Mouse (Mus musculus): ENCODE results near the gene Pcolce.

The Pcolce gene

DNA sequence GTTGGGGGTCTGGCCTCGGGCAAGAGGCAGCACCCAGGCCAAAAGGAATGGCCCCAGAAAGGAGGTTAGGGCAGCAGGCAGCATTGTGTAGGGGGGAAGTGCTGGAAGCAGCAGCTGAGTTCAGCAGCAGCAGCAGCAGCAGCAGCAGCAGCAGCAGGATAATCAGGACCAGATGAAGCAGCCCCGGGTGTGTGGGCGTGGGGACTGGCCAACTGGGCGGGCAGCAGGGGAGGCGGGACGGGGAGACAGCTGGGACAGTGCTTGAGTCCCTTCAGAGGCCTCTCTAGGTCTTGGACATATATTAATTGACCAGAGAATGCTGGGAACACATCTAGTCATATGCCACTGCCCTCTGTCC, 2.4 kb downstream of the Pcolce start:
- Histone ChIP-seq H3K27me3 (ENCODE audit: control insufficient read depth, insufficient read depth, low read length, poor library complexity, severe bottlenecking) (no peaks in the 10 kb centered on the region), H3K36me3 (ENCODE audit: control insufficient read depth, insufficient read depth, low read length, poor library complexity, severe bottlenecking) (peaks cover 1% of the 10 kb centered on the region; the same call in 1 of the 2 replicates)
- DNase-seq (ENCODE audit: low read depth, low spot score), result no peak

DNA sequence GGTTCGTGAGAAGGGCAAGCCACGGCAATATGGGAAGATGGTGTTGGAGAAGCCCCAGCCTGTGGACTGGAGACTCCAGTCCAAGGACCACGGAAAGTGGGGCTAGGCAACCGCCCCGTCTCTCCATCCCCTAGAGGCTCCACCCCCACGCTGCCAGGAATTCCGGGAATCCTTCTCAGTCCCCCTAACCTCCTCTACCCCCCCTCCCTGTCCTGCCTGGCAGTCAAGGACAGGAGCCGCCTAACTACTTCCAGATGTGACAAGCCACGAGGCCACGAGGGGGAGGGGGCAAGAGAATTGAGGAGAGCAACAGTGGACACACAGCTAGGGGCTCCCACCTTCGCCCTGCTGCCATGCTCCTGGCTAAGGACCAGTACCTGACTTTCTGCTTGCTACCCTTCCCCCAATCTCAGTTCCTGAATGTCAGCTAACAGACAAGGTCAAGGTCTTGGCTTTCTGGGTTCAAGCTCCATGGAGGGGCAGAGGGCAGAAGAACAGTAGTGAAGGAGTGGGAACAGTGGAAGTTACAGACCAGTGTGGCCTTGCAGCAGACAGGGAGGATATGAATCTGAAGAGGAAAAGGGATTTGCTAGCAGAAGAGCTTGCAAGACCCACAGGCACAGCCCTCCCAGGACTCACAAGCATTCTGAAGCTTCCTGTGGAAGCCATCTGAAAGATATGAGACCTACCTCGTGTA, 2.9 kb downstream of the Pcolce start:
- Histone ChIP-seq H3K27me3 (ENCODE audit: control insufficient read depth, insufficient read depth, low read length, poor library complexity, severe bottlenecking) (no peaks in the 10 kb centered on the region), H3K36me3 (ENCODE audit: control insufficient read depth, insufficient read depth, low read length, poor library complexity, severe bottlenecking) (peaks cover 1% of the 10 kb centered on the region; the same call in 1 of the 2 replicates)
- no peak for DNase-seq (ENCODE audit: low read depth, low spot score)

DNA sequence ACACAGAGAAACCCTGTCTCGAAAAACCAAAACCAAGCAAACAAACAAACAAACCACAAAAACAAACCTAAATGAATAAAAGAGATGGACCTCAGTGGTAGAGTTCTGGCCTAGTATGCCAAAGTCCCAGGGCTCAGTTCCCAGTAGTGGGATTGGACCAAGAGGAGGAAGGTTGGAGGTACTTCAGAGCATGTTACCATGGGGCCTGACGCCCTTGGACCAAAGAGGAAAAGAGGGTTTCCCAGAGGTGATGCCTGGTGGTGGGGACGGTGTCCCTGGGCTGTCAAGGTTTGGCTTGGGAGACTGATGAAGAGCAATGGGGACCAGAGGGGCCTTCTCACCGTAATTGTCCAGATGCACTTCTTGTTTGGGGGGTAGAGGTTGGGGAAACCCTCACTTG, 3.5 kb downstream of the Pcolce start:
- Histone ChIP-seq H3K27me3 (ENCODE audit: control insufficient read depth, insufficient read depth, low read length, poor library complexity, severe bottlenecking) (no peaks in the 10 kb centered on the region), H3K36me3 (ENCODE audit: control insufficient read depth, insufficient read depth, low read length, poor library complexity, severe bottlenecking) (peaks cover 1% of the 10 kb centered on the region; the same call in 1 of the 2 replicates)
- DNase-seq (ENCODE audit: low read depth, low spot score), result no peak

DNA sequence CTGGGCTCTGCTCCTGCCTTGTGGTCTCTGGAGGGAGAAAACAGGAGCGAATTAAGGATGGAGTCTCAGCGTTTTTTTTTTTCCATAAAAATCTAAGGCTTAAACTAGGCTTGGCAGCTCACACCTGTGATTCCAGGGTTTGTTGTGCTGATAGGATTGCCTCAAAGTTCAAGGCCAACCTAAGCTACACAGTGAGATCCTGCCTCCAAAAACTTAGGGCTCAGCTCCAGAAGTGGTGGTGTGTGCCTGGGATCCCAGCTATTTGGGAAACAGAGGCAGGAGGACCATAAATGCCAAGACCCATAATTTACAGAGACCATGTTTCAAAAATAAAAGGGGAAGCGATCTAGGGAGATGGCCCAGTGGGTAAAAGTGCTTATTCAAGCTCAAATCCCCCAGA, 4.3 kb downstream of the Pcolce start:
- no peaks in the 10 kb centered on the region for H3K27me3 ChIP-seq (ENCODE audit: control insufficient read depth, insufficient read depth, low read length, poor library complexity, severe bottlenecking)
- DNase-seq (ENCODE audit: low read depth, low spot score), result no peak

DNA sequence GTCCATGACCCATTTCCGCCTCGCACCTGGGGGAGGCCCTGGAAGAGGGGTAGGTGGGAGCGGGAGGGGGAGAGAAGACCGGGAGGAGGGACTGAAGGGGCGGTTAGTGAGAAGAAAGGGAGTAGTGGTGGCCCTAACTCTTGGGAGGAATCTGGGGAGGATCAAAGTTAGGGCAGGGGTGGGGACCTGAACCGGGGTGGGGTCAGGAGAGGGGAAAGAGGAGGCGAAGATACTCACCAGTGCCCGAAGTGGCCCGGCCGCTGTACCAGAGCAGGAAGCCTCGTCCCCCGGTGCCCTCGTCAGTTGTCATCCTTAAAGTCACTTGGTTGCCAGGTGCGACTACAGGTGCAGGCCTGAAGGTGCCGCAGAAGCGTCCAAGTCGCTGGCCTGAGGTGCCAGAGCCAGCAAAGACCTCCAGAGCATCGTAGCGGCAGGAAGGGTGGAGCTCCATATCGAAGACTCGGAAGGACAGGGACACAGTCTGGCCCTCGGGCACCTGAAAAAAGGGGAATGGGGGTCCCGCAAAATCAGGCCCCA, 4.9 kb downstream of the Pcolce start:
- Histone ChIP-seq H3K36me3 (ENCODE audit: control insufficient read depth, insufficient read depth, low read length, poor library complexity, severe bottlenecking) (peaks cover 1% of the 10 kb centered on the region; the same call in 1 of the 2 replicates), H3K27me3 (ENCODE audit: control insufficient read depth, insufficient read depth, low read length, poor library complexity, severe bottlenecking) (no peaks in the 10 kb centered on the region)
- DNase-seq (ENCODE audit: low read depth, low spot score), result no peak

More for the DNA sequence above, 4.3 kb downstream of the Pcolce start:
- peaks cover 1% of the 10 kb centered on the region; the same call in 1 of the 2 replicates for H3K36me3 ChIP-seq (ENCODE audit: control insufficient read depth, insufficient read depth, low read length, poor library complexity, severe bottlenecking)

DNA sequence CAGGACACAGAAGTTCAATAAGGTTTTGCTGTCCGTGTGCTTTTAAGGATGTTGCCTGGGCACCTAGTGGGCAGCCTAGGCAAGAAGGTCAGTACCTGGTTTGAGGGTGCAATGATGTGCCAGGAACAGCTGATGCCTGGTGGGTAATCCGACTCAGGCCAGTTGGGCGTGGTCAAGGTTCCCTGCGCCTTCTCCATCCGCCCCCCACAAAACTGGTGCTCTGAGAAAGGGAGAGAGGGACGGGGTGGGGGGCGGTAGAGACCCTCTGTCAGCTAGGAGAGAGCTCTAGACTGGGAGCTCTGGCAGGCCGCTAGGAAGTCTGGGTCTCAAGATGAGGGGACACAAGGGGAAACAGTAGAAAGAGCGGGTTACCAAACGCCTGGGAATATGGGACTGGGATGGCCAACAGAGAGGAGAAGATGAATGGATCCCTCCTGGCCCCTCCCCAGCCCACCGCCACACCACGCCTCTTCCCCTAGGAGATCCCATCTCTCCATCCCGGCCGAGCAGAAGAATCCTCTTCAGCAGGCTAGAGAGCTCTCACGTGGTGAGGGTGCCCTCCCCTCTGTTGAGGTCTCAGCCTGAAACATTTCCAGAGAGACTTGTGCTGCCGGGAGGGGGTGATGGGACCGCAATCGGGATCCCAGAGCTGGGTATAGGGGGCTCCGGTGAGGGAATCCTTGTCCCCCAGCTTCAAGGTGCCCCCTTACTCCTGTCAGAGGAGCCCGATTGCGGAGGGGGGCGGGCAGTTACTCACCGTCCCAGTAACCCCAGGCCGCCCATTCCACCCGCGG, 5.5 kb downstream of the Pcolce start:
- peaks cover under 1% of the 10 kb centered on the region; the same call in 1 of the 2 replicates for H3K36me3 ChIP-seq (ENCODE audit: control insufficient read depth, insufficient read depth, low read length, poor library complexity, severe bottlenecking)
- DNase-seq (ENCODE audit: low read depth, low spot score), result no peak
- no peaks in the 10 kb centered on the region for H3K27me3 ChIP-seq (ENCODE audit: control insufficient read depth, insufficient read depth, low read length, poor library complexity, severe bottlenecking)

DNA sequence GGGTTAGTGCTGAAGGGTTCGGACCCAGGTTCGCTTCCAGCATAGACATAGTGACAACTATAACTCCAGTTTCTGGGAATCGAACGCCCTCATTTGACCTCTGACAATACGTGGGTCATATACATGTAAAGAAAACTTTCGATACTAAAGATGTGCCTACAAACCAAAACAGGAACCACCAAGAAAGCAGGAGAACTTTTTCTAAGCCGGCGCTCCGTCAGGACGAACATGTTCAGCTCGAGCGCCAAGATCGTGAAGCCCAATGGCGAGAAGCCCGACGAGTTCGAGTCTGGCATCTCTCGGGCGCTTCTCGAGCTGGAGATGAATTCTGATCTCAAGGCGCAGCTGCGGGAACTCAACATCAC, 12.2 kb downstream of the Pcolce start:
- DNase-seq (ENCODE audit: low read depth, low spot score), result no peak
- no peaks in the 10 kb centered on the region for H3K27me3 ChIP-seq (ENCODE audit: control insufficient read depth, insufficient read depth, low read length, poor library complexity, severe bottlenecking)
- no peaks in the 10 kb centered on the region for H3K36me3 ChIP-seq (ENCODE audit: control insufficient read depth, insufficient read depth, low read length, poor library complexity, severe bottlenecking)

DNA sequence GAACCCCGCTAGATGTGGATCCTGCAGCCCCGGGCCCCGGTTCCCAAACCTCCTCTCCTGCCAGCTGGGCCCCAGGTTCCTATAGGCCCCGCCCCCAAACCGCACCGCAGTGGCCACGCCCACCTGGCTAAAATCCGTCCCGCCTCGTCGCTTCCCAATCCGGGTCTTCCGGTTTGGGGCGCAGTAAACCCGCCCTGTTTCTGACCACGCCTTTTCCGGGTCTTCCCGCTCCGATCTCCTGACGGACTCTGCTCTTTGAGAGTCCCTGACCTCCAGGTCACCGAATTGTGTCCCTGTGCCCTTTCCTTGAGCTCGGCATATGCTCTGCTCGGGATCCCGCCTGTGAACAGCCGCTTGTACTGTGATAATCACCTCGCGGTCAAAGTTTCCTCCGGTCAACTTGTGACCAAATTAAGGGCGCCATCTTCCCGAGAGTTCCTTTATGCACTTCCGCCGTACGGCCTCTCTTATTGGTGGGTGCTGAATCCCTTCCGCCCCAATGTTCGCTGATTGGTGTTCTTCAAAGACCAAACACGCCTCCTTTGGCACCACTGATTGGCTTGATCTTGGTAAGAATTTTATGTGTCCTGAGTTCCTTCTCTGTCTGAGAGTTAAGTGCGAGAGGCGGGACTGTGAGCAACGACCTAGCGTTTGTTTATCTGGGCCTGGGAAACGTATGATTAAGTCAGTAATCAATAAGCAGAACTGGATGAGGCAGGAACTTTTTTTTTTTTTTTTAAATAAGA, 12.8 kb downstream of the Pcolce start, which contains the start of gene Mospd3:
Mospd3 (minus strand) TSS at position 440 of the 746 bp plus-strand sequence.
- Histone ChIP-seq H3K27me3 (ENCODE audit: control insufficient read depth, insufficient read depth, low read length, poor library complexity, severe bottlenecking) (no peaks in the 10 kb centered on the region), H3K36me3 (ENCODE audit: control insufficient read depth, insufficient read depth, low read length, poor library complexity, severe bottlenecking) (no peaks in the 10 kb centered on the region)
- peak; percentile 98 for DNase-seq (ENCODE audit: low read depth, low spot score)

DNA sequence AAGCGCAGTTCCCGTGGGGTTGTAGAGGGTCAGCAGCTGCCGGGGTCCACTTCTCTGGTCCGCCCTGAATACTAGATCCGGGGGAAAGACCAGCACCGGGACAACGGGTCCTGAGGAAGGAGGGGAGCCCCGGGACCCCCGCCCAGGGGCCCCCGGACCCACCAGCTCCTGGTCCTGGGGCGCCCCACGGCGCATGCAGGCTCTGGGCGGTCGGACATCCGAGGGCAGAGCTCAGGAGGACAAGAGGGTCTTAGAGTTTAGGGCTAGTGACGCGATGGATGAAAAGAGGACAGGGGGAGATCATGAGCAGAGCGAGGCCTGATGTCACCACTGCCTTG, 13.3 kb downstream of the Pcolce start:
- H3K27me3 ChIP-seq (ENCODE audit: control insufficient read depth, insufficient read depth, low read length, poor library complexity, severe bottlenecking), result no peaks in the 10 kb centered on the region
- H3K36me3 ChIP-seq (ENCODE audit: control insufficient read depth, insufficient read depth, low read length, poor library complexity, severe bottlenecking), result no peaks in the 10 kb centered on the region
- no peak for DNase-seq (ENCODE audit: low read depth, low spot score)

DNA sequence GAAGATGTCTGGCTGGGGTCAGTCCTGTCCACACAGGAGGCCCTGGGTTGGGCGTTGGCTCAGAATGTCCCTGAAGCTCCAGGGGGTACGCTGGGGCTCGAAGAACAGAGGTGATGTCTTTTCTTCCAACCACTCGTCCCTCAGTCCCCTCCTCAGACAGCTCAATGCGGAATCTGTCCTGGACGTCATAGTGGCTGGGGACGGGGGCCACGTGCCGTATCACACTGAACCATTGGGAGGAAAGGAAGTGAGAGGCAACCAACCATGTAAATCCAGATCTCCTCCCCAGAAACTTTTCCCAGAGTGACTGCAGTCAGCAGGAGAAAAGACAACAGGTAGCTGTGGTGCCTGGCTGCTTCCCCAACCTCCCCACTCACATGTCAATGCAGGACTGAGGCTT, 14.0 kb downstream of the Pcolce start:
- H3K27me3 ChIP-seq (ENCODE audit: control insufficient read depth, insufficient read depth, low read length, poor library complexity, severe bottlenecking), result no peaks in the 10 kb centered on the region
- no peak for DNase-seq (ENCODE audit: low read depth, low spot score)
- no peaks in the 10 kb centered on the region for H3K36me3 ChIP-seq (ENCODE audit: control insufficient read depth, insufficient read depth, low read length, poor library complexity, severe bottlenecking)

DNA sequence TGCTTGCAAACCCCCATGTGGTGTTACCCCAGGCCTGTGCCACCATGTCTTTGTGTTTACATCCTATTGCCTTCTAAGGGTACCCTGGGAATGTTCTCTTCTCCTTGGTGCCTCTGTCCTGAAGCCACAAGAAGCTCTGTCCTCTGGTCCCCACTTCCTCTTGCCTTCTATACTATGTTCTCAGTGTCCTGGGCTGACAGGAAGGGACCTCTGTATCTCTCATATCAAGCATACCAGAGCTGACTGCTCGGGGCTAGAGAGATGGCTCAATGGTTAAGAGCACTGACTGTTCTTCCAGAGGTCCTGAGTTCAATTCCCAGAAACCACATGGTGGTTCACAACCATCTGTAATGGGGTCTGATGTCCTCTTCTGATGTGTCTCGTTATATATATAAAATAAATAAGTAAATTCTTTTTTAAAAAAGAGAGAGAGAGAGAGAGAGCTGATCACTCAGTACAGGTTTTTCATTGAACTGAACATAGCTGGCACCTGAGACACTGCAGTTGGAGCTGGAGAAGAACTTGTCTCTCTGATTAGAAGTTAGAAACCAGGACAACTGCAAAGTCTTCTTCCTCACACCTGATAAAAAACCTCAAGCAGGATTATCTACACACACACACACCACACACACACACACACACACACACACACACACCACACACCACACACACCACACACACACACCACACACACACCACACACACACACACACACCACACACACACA, 15.3 kb downstream of the Pcolce start:
- Histone ChIP-seq H3K36me3 (ENCODE audit: control insufficient read depth, insufficient read depth, low read length, poor library complexity, severe bottlenecking) (no peaks in the 10 kb centered on the region), H3K27me3 (ENCODE audit: control insufficient read depth, insufficient read depth, low read length, poor library complexity, severe bottlenecking) (no peaks in the 10 kb centered on the region)
- no peak for DNase-seq (ENCODE audit: low read depth, low spot score)

DNA sequence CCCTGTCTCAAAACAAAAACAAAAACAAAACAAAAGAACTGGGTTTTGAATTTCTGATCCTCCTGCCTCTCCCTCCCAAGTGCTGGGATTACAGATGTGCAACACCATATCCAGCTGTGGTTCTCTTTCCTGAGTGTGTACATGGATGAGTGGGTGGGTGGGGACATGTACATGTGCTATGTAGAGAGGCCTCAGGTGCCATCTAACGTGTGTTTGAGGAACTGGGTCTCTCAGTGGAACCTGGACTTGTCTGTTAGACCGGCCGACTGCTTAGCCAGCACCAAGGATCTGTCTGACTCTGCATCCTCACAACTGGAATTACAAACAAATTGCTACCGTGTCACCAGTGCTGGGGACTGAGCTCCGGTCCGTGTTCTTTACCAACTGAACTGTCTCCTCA, 16.0 kb downstream of the Pcolce start:
- no peak for DNase-seq (ENCODE audit: low read depth, low spot score)
- Histone ChIP-seq H3K27me3 (ENCODE audit: control insufficient read depth, insufficient read depth, low read length, poor library complexity, severe bottlenecking) (no peaks in the 10 kb centered on the region), H3K36me3 (ENCODE audit: control insufficient read depth, insufficient read depth, low read length, poor library complexity, severe bottlenecking) (no peaks in the 10 kb centered on the region)

DNA sequence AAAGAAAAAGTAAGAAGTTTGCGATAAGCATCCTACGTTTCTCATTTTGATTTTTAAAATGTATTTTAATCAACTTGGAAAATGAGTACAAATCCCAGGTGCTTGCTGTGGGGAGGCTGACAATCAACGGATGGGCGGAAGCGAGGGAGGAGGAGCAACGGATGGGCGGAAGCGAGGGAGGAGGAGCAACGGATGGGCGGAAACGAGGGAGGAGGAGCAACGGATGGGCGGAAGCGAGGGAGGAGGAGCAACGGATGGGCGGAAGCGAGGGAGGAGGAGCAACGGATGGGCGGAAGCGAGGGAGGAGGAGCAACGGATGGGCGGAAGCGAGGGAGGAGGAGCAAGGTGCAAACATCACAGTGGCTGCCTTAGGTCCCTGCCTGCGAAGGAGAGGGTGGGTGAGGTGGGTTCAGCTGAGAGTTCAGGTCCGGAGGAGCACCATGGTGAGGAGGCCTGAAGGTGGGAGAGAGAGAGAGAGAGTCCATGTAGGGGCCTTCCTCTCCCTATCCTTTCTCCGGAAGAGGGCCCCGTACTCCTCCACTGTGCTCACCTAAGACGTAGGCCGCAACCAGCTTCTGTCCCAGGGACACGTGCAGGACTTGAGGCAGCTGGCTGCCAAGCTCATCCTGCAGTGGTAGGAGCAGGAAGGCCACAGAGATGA, 16.9 kb downstream of the Pcolce start:
- DNase-seq (ENCODE audit: low read depth, low spot score), result peak; percentile 89
- Histone ChIP-seq H3K27me3 (ENCODE audit: control insufficient read depth, insufficient read depth, low read length, poor library complexity, severe bottlenecking) (no peaks in the 10 kb centered on the region), H3K36me3 (ENCODE audit: control insufficient read depth, insufficient read depth, low read length, poor library complexity, severe bottlenecking) (no peaks in the 10 kb centered on the region)

DNA sequence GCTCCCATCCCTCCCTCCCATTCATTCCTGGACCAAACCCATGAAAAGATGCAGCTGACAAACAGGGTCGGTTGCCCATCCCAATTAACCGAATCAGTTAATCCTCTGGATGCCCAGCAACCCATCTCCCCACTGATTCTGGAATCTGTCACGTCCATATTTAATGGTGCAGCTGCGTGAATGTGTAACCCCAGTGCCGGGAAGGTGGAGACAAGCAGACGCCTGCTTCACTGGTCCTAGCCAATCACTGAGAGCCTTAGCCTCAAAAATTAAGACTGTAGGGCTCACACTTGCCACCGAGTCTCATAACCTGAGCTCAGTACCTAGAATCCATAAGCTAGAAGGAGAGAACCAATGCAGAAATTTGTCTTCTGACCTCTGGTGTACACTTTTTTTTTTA, 17.7 kb downstream of the Pcolce start:
- Histone ChIP-seq H3K27me3 (ENCODE audit: control insufficient read depth, insufficient read depth, low read length, poor library complexity, severe bottlenecking) (no peaks in the 10 kb centered on the region), H3K36me3 (ENCODE audit: control insufficient read depth, insufficient read depth, low read length, poor library complexity, severe bottlenecking) (no peaks in the 10 kb centered on the region)
- no peak for DNase-seq (ENCODE audit: low read depth, low spot score)
